Mouse (Mus musculus) cerebellum, adult 2 months (tissue): ENCODE measurements around the gene Nme4.

Experiments used
- CTCF ChIP-seq: fragments of 200-500 bp; IDR thresholded peaks from 2 replicates; pipeline ENCODE4 v1.5.1; 2011; ENCODE audit warnings: low read depth, mild to moderate bottlenecking, control low read depth, low read length, moderate library complexity, borderline replicate concordance; ENCODE audit not compliant: insufficient read depth
- POLR2A ChIP-seq: fragments of 200-500 bp; IDR thresholded peaks from 2 replicates; pipeline ENCODE4 v1.6.1; 2011; ENCODE audit warnings: low read length, control low read depth, borderline replicate concordance; ENCODE audit not compliant: insufficient read depth

DNA sequence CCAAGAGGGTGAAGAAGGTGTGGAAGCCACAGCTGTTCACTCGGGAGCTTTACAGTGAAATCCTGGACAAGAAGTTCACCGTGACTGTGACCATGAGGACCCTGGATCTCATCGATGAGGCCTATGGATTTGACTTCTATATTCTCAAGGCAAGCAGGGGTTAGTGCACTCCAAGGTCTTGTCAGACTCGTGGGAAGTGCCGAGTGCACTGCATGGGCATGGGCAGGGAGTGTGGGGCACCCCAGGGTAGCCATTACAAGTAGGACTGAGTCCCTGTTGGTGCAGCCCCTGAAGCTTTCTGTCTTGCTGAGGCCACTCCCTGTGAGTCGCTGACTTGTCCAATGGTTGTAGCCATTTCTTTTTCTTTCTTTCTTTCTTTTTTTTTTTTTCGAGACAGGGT is 29.2 kb upstream of the Nme4 start:
- TF ChIP-seq CTCF (no peak), POLR2A (no peak)
